Mouse (Mus musculus) bone marrow macrophage, adult 2 months (primary cell): Measurements from ENCODE around the gene Lrch1. TPM values are rescaled to one million over a fixed set of nuclear protein-coding genes. Genes with fewer than 3 reads are reported as not detected.

ENCODE experiments used
- H3K27ac ChIP-seq: 2 replicates; pipeline ENCODE4 v1.5.1; 2012; ENCODE audit warnings: low read depth, low read length; ENCODE audit not compliant: insufficient read depth
- H3K4me1 ChIP-seq: 2 replicates; pipeline ENCODE4 v1.6.1; 2012; ENCODE audit warnings: low read length; ENCODE audit not compliant: control insufficient read depth, insufficient read depth
- H3K4me3 ChIP-seq: 2 replicates; pipeline ENCODE4 v1.5.1; 2012; ENCODE audit warnings: mild to moderate bottlenecking, low read length, moderate library complexity; ENCODE audit not compliant: insufficient read depth
- CTCF ChIP-seq: IDR thresholded peaks from 2 replicates; pipeline ENCODE4 v1.5.1; 2012; ENCODE audit warnings: low read depth, mild to moderate bottlenecking, low read length, moderate library complexity
- POLR2A ChIP-seq: IDR thresholded peaks from 2 replicates; pipeline ENCODE4 v1.6.1; 2012; ENCODE audit warnings: mild to moderate bottlenecking, low read depth, low read length, borderline replicate concordance
- polyA plus RNA-seq: library from polyadenylated mRNA; stranded (reverse); fragments of >200 nt; gene quantifications from 2 replicates; pipeline ENCODE4 v1.2.4, GENCODE M21; 2012; ENCODE audit not compliant: missing spikeins, insufficient read depth, insufficient read length

The Lrch1 gene
- polyA plus RNA-seq, 1 experiment, result 21.8 TPM

DNA sequence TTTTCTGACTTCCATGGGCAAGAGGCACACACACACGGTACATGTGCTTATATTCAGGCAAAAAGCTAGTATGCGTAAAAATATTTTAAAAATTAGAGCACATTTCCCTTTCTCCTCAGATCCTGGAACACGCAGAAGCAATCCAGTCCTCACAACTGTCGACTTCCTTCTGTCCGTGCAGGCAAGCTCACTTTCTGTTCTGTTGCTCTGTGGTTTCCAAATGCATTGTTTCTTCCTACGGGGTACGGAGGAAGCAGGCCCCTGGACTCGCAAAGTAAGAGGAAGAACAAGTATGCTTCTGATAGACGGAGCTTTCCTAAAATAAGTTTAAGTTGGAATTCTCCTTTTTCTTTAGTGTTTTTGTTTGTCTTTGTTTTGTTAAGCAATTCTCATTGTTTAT, 8.3 kb downstream of the Lrch1 start:
- peak overlapping the region; percentile 91 for H3K27ac ChIP-seq
- peak overlapping the region; percentile 41 for H3K4me3 ChIP-seq
- no peak for TF ChIP-seq CTCF
- no peak for TF ChIP-seq POLR2A
- H3K4me1 ChIP-seq, result peaks cover 57% of the 10 kb centered on the region

DNA sequence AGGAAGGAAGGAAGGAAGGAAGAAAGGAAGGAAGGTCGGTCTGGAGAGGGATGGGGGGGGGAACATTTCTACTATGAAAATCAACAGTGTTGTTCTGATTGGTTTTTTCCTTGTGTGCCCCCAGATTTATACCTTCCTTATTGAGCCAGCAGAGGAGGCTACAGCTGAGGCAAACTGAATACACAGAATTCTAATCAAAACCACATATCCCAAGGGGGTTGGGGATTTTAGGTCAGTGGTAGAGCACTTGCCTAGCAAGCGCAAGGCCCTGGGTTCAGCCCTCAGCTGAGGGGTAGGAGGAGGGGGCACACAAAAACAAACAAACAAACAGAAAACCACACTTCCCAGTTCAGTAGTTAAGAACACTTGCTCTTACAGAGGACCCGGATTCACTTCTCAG, 8.8 kb downstream of the Lrch1 start:
- H3K4me1 ChIP-seq, result peaks cover 56% of the 10 kb centered on the region
- TF ChIP-seq POLR2A, result no peak
- no peak for TF ChIP-seq CTCF
- H3K27ac ChIP-seq, result peak overlapping the region; percentile 91
- H3K4me3 ChIP-seq, result peak overlapping the region; percentile 41

DNA sequence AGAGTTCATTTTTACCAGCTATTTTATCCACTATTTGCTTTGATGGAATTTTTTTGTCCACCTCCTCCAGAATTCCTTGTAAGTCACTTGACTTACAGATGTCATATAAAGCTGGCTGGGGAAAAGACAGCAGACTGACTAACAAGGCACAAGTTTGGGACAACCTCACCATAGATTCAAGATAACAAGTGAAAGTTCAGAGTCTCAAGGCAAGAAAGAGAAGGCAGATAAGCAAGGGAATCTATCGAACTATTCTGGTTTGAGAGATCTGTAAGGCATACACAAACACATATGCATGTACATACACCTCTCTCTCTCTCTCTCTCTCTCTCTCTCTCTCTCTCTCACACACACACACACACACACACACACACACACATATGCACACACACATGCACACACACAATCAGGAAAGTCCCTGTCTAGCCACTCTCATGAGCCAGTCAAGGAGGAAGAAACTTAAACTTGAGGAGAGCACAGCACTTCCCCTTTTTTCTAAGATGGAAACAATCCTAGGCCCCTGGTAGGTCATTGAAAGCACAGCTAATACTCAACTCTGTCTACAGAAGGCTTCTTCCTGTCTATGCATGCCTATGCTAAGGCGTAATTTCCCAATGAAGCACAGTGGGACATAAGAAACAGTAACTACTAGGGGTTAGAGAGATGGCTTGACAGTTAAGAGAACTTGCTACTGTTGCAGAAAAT, 11.0 kb downstream of the Lrch1 start:
- Histone ChIP-seq H3K4me1 (peaks cover 51% of the 10 kb centered on the region), H3K4me3 (no peak overlapping the region), H3K27ac (peak overlapping the region; percentile 63)
- TF ChIP-seq CTCF, result no peak
- no peak for TF ChIP-seq POLR2A

DNA sequence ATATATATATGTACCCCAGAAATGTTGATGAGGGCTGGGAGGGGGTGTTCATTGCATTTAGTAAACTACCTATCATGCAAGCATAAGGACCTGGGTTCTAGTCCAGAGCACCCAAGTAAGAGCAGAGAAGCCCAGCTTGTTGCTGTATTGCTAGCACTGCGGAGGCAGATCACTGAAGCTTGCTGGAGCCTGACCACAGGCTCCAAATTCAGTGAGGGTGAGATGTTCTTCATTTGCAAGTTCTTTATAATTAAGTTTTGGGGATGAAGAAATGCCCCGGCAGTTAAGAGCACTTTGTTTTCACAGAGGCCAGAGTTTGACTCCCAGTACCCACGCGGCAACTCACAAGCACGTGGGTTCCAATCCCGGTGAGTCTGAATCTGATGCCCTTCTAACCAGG, 12.6 kb downstream of the Lrch1 start:
- Histone ChIP-seq H3K27ac (no peak overlapping the region), H3K4me1 (peaks cover 41% of the 10 kb centered on the region)
- no peak for TF ChIP-seq POLR2A

GRCm38 (mm10) chr14:74933960-74934710, 13.5 kb downstream of the Lrch1 start:
- H3K4me1 ChIP-seq, result peaks cover 44% of the 10 kb centered on the region
- no peak for TF ChIP-seq CTCF
- no peak overlapping the region for H3K4me3 ChIP-seq
- no peak overlapping the region for H3K27ac ChIP-seq

More for the DNA sequence above, 12.6 kb downstream of the Lrch1 start:
- no peak overlapping the region for H3K4me3 ChIP-seq

DNA sequence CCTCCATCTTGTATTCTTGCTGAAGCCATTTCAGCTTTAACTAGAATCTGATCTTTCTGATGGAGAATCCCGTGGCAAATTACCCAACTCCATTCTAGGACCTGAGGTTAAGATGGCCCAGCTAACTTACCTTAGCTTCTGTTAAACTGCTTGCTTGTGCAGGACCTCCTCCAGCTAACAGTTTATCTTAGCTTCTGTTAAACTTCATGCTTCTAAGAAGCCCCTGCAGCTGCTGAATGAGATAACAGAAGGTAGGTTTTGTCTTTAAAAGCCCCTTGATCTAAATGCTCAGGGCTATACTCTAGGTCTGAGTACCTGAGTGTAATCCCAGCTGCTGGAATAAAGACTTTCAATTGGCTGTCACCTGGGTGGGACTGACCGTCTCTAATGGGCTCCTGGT, 17.9 kb downstream of the Lrch1 start:
- TF ChIP-seq POLR2A, result no peak
- TF ChIP-seq CTCF, result no peak
- no peak overlapping the region for H3K27ac ChIP-seq
- H3K4me3 ChIP-seq, result no peak overlapping the region
- peaks cover 23% of the 10 kb centered on the region for H3K4me1 ChIP-seq

- Histone ChIP-seq H3K4me3 (no peak overlapping the region), H3K4me1 (peaks cover 23% of the 10 kb centered on the region), H3K27ac (no peak overlapping the region)
- TF ChIP-seq POLR2A, result no peak
- TF ChIP-seq CTCF, result no peak
Observed at GRCm38 (mm10) chr14:74928809-74929432, 18.8 kb downstream of the Lrch1 start.

- Histone ChIP-seq H3K4me1 (peaks cover 23% of the 10 kb centered on the region), H3K27ac (no peak overlapping the region), H3K4me3 (no peak overlapping the region)
- TF ChIP-seq CTCF, result no peak
- TF ChIP-seq POLR2A, result no peak
Observed at GRCm38 (mm10) chr14:74926899-74927571, 20.6 kb downstream of the Lrch1 start.

DNA sequence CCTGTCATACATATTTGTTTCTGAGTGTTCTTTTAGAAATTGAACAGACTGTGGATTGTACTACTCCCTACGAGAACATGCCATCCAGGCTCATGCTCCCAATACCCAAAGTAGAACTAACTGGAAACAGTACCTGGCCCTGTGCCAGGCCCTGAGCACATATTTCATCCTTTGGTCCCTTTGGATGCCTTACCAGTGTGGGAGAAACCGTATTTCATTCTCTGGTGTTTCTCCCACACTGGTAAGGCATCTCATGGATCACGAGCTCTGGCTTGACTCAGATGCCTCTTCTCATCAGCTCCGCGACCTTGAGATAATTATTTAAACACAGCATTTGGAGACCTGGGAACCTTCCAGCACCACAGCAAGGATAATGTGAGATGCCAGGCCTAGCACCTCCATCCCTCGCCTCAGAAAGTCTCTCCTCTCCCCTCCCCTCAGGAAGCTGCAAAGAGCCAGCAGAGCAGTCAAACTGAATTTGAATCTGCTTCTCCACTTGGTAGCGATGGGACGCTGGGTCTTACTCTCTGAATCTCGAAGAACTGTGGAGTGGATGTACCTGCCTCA, 21.6 kb downstream of the Lrch1 start:
- Histone ChIP-seq H3K4me3 (no peak overlapping the region), H3K27ac (no peak overlapping the region), H3K4me1 (peaks cover 18% of the 10 kb centered on the region)
- TF ChIP-seq CTCF (no peak), POLR2A (no peak)
